Mouse (Mus musculus) kidney, postnatal 14 days (tissue): ENCODE measurements around the gene 1700021F05Rik.
"Not testable (repeated sequence)": the region's sequence is repeated elsewhere in the genome, so short reads cannot be mapped to it uniquely, and the experiment has no call there.

Experiments used
- DNase-seq: peaks from one replicate; pipeline ENCODE4 v3.0.0; 2022; ENCODE audit warnings: mixed read lengths

The 1700021F05Rik gene

GRCm38 (mm10) chr10:43537652-43538051, 3.1 kb downstream of the 1700021F05Rik start:
- DNase-seq: peak; percentile 58

DNA sequence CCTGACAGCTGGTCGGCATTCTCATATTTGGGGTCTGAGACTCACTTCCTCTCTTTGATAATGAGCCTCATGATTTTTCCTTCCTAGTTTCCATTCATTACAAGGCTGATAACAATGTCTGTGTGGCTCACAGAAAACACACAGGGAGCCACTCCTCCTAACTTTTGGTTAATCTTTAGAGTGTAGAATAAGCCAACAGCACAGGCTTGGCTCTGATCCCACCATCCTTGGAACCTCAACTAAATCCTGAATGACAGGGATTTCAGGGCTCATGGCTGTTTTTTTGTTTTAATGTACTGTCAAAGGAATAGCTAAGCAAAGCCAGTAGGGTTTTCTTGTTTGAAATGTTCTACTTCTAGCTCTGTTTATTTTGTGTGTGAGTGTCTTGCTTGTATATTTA, 6.4 kb downstream of the 1700021F05Rik start:
- peak; percentile 63 for DNase-seq

GRCm38 (mm10) chr10:43527283-43528269, 13.2 kb downstream of the 1700021F05Rik start:
- no peak for DNase-seq

- not testable (repeated sequence) for DNase-seq
Measured at GRCm38 (mm10) chr10:43523931-43524330, 16.9 kb downstream of the 1700021F05Rik start, which contains the start of gene Gm9803. TSS of gene Gm9803 (plus strand) at chr10:43524084.

GRCm38 (mm10) chr10:43519977-43520376, 20.8 kb downstream of the 1700021F05Rik start:
- no peak for DNase-seq

GRCm38 (mm10) chr10:43518368-43518767, 22.4 kb downstream of the 1700021F05Rik start:
- peak; percentile 80 for DNase-seq

- peak; percentile 88 for DNase-seq
Measured at GRCm38 (mm10) chr10:43517836-43518235, 23.0 kb downstream of the 1700021F05Rik start.

DNA sequence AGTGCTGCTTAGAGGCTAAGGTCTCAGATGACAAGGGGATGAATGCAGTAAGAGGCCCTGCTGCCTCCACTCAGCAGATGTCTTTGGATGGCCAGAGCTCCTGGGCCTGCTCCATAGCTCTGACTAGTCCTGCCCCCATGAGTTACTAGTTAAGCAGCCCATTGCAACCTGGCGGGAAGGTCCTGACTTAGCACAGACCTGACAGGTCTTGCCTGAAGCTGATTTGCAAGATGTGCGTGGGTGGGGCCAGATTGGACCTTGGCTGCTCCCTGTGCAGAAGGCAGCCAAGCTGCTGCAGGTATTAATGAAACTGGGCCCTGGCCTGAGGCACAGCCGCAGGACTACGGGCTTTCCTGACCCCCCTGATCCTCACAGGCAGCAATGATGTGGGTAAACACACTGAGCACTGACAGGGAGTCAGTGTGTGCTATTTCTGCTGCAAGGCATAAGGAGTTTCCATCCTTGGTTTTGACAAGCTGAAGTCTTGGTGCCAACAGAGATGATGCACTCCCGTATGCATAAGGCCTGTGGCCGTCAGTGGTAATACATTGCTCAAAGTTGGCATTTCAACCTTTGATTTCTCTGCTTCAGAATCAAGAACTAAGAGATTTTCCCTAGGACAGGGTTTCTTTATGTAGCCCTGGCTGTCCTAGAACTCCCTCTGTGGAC, 23.7 kb downstream of the 1700021F05Rik start:
- peak; percentile 80 for DNase-seq

DNA sequence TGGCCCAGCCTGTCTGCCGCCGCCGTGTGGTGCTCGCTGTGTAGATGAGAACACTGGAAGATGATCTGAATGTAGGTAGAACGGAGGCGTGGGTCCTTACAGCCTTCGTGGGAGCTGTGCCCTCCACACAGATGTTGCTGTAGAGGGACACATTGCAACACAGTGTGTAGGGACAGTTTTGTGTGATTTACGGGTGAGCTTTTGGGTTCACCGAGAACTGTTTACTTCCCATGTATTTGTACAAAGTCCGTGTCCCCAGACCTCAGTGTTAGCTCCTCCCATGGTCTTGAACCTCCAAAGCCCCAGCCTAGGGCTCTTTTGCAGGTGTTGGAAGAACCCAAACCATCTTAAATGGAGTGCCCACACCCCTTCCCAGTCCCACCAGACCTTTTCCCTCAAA, 27.8 kb downstream of the 1700021F05Rik start:
- no peak for DNase-seq

DNA sequence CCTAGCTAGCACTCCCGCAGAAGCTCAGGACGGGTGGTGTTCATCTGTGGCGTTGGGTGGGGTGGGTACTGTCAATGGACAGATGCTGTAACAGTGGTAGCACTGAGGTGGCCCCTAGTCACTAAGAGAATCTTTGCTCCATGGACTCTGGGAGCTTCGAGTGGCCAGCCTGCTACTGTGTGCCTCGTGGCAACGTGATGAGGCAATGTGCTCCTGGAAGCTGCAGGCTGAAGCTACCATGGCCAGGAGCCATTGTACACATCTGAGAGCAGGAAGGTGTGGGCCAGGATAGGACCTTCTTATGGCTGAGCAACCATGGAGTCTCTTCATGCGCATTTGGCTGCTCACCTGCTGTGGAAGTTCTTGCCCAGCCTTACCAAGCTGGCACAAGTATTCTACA, 31.6 kb downstream of the 1700021F05Rik start:
- DNase-seq: no peak

- DNase-seq: no peak
Measured at GRCm38 (mm10) chr10:43507051-43507450, 33.7 kb downstream of the 1700021F05Rik start.

DNA sequence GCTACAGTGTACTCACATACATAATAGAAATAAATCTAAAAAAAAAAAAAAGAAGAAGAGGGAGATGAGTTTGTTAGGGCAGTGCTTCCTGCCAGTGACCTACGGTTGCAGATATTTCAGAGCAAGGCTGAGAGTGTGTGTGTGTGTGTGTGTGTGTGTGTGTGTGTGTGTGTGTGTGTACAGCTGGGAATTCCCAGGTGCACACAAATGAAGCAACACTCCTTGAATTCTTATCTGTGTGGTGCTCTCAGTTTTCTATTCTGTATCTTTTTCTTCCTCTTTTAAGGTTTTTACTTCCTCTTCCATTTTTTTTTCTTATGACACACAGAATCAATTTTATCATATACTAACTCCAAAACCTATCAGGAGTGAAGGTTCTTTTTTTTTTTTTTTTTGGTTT, 36.5 kb downstream of the 1700021F05Rik start:
- DNase-seq: no peak

- DNase-seq: no peak
Measured at GRCm38 (mm10) chr10:43502599-43502998, 38.2 kb downstream of the 1700021F05Rik start.

GRCm38 (mm10) chr10:43490846-43491245, 49.9 kb downstream of the 1700021F05Rik start:
- peak; percentile 75 for DNase-seq

- DNase-seq: no peak
Measured at GRCm38 (mm10) chr10:43490034-43490433, 50.8 kb downstream of the 1700021F05Rik start.

- peak; percentile 59 for DNase-seq
Measured at GRCm38 (mm10) chr10:43489550-43489949, 51.2 kb downstream of the 1700021F05Rik start.

GRCm38 (mm10) chr10:43489139-43489538, 51.7 kb downstream of the 1700021F05Rik start:
- no peak for DNase-seq

- no peak for DNase-seq
Measured at GRCm38 (mm10) chr10:43488258-43488657, 52.5 kb downstream of the 1700021F05Rik start.

DNA sequence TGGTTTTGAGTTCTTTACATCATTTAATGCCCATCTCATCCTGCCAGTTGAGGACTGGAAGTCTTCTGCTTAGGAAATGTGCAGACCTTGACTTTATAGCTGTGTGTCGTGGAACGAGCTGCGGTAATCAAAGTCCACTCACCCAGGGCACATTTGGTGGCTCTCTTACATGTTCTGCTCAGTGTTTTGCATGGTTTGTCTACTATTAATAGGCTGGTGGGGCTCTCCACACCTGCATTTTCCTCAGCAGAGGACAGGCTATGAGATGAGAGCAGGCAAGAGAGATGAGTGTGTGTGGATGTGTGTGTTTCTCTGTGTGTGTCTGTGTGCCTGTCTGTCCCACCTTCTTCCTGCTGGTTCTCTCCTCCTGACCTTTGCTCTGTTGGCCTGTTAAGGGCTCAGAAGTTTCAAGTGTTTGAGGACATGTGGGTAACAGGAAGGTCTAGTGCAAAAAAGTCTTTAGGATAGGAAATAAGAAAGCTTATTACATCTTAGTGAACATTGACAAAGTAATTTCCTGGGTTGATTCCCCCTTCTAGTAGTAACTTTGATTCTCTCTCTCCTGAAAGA, 53.3 kb downstream of the 1700021F05Rik start:
- DNase-seq: no peak

DNA sequence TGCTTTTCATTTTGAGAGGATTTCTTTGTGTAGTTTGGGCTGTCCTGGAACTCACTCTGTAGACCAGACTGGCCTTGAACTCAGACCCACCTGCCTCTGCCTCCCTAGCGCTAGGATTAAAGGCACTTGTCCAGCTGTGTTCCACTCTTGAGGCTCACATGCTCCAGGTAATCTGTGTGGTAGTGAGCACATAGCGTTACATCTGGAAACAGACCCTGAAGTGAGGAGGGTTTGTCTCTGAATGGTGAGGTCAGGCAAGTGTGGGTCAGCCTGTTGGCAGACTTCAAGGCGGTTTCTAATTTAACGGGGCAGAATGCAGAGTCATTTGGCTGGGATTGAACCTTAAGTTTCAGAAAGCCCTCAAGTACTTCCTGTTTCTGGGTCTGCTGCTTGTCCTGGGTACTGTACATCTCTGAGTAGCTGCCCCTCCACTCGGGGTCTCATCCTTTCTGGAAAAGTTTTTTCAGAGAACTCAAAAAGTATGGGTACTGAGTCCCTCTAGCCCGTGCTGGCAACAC, 55.0 kb downstream of the 1700021F05Rik start:
- no peak for DNase-seq

GRCm38 (mm10) chr10:43483426-43483995, 57.3 kb downstream of the 1700021F05Rik start:
- peak; percentile 44 for DNase-seq

- DNase-seq: no peak
Measured at GRCm38 (mm10) chr10:43482021-43482420, 58.8 kb downstream of the 1700021F05Rik start.

DNA sequence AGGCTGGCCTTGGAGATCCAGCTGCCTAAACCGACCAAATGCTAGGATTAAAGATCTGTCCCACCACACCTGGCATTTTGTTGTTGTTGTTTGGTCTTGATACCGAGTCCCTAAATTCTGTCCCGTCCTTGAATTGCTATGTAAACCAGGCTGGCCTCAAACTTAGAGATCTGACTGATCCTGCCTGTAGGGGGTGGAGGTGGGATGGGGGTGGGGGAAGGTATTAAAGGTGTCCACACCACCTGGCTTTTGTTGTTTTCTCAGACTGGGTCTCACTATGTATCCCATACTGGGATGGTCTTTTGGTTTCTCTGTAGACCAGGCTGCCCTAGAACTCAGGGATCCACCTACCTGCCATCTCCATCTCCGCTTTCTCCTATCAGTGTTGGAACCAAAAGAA, 59.6 kb downstream of the 1700021F05Rik start:
- DNase-seq: no peak
